Mouse (Mus musculus) regulatory T cell (primary cell): Measurements from ENCODE around the gene Ube2d1.

Experiments used
- in situ Hi-C: fragments of 300-600 bp; cut with MboI, MseI; formaldehyde crosslinking; loops from one replicate; pipeline ENCODE4 v1.15.1; 2025; ENCODE audit warnings: high pct_unique_total_duplicates

Ube2d1 gene

DNA sequence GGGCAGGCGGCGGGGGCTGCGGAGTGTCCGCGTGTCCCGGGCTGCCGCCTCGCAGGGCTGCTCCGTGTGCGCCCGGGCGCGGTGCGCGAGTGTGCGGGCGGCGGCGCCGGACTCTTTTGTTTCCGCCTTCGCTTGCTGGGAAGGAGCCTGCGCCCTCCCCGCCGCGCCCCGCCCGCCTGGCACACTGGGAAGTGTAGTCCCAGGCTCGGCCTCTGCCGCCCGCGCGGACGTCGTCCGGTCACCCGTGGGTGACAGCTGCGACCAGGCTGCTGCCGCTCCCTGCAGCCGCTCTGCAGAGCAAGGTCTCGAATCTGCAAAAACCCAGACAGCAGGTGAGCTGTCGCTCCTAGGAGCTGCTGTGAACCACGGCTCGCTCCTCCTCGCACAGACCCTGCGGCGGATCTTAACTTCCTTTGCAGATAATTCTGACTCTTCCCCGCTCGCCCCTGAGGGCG is at the start of gene Ube2d1:
Gene Ube2d1, minus strand, starts transcription at position 137 of the 455 bp plus-strand sequence.
- in situ Hi-C loops: no loop called here

DNA sequence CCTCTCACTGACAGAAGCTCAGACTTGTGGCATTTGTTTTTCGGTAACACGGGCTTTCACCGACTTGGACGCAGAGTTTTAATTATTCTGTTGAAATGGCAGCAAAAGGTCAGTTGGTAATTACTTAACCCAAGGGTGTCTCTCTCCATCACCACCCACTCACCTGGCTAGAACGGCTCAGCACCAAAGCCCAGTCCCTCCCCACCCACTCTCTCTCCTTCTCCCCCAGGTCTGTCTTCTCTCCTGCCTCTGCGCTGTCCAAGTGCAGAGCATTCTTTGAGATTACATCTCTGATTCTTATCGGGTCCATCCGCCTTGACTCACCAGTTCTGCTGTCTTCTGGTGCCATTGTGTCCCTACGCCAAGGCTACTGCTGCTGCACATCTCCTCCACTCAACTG is 47.8 kb upstream of the Ube2d1 start:
- in situ Hi-C loops: no loop called here

DNA sequence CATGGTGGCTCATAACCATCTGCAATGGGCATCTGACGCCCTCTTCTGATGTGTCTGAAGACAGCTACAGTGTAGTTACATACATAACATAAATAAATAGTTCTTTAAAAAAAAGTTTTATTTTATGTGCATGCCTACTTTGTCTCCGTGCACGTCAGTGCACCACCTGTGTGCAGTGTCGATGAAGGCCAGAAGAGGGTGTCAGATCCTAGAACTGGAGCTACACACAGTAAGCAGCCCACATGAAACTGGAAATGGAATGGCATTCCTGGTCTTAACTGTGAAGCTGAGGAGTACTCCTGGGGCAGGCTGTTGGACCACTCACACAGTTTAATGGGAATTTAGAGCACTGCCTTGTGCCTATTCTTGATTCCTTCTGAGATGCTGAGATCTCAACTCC is 47.3 kb upstream of the Ube2d1 start:
- in situ Hi-C loops: no loop called here

DNA sequence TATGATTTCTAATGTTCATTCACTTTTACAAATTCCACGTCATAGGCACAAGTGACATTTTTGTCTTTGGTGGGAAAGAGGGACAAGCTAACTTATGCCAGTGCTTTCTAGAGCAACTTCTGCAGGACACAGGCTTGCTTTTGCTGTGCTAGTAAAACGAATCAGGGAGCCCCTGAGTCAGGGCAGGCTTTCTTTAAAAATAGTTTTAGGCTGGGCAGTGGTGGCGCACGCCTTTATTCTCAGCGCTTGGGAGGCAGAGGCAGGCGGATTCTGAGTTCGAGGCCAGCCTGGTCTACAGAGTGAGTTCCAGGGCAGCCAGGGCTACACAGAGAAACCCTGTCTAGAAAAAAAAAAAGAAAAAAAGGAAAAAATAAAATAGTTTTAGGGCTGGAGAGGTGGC is 46.8 kb upstream of the Ube2d1 start:
- in situ Hi-C loops: no loop called here

DNA sequence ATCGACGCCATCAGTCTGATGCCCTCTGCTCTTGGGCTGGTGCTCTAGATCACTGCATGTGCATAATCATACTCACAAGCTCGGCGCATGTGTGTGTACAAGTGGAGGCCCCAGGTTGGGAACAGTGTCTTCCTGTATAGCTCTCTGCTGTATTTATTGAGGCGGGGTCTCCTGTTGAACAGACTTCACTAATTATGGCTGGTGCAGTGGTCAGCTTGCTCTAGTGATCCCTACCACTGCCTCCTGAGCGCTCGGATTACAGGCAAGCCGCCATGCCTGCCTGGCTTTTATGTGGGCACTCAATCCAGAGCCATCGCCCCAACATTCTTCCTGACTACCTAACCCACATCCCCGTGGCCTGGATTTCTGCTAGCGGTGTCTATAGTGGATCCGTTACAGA is 45.0 kb upstream of the Ube2d1 start:
- in situ Hi-C loops: no loop called here

DNA sequence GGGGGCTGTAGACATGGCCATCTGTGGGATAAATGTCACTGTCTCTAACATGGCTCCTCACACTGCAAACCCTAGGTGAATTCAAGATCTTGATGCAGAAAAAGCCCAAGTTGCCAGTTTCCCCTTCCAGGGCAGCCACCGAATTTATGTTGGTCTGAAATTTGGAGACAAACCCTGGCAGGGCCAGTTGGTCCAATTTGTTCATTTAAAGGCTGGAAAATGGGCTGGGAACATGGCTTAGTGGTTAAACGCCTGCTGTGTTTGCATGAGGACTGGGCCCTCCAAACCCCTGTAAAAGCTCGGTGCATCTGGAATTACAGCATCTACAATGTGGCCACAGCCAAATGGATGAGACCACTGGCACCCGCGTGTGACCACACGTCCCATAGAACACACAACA is 44.2 kb upstream of the Ube2d1 start:
- in situ Hi-C loops: loop anchor here (5.0 kb wide), 1 partner anchor 73 kb away; no protein-coding TSS in a partner anchor

DNA sequence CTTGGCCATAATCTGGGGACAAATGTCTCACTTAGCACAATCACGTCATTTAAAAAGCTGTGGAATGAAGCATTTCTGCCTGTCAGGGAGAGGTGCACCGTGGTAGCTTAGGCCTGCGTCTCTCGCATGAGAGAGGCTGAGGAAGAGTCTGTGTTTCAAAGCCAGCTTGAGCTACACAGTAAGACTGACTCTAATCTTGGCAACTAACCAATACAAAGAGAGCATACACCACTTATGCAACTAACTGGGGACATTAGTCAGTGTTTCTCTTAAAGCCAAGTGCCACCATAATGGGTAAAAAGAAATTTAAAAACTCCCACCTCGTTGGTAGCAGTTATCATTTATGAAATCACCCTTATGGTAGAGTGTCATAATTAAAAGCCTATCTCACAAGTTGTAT is 43.8 kb upstream of the Ube2d1 start:
- in situ Hi-C loops: loop anchor here (5.0 kb wide), 1 partner anchor 73 kb away; no protein-coding TSS in a partner anchor

DNA sequence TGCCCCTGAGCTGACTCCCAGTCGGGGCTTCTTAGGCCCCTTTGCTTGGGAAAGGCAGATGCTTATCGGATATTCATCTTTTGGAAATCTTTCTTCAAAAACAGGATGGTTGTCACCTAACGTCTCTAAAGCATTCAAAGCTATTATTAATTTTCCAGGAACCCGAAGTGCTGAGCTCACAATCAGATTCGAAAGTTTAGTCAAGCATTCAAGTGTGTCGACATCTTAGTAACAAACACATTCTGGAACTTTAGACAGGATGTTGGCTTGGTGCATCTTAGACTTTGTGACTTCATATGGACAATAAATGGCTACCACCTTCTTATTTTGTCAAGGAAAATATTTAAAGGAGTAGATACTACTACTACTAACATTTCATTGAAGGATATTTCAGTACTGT is 43.3 kb upstream of the Ube2d1 start:
- in situ Hi-C loops: loop anchor here (5.0 kb wide), 1 partner anchor 74 kb away; no protein-coding TSS in a partner anchor

DNA sequence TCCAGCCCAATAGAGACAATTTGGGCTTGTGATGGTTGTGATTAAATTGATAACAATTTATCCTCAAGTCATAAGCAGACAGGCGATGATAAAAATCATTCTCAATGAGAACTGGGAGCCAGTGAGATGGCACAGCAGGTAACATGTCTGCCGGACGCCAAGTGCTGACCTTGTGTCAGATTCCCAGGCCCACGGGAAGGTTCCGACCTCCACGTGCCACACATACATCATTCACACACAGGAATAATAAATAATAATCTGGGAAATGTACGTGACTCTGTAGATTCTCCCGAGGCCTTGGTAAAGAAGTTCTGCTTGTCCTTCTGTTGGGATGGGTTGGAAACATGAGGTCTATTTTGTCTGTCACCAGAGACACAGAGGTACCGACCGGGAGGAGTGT is 42.3 kb upstream of the Ube2d1 start:
- in situ Hi-C loops: loop anchor here (5.0 kb wide), 1 partner anchor 75 kb away; no protein-coding TSS in a partner anchor

DNA sequence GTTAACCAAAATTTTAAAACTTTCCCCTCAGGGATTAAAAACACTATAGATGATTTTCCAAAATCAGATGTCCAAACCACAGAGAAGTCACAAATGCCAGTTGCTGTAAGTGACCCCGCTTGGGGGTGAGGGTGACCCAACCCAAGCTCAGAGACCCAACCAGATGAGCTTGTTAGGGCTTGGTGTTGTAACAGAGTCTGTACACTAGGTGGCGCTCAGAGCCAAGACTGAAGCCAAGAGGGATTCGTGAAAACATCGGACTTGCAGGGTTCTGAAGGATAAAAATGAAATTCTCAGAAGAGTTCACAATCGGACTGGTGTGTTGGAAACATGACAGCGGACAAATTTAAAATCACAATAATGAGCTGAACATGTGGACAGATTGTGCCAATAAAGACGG is 41.7 kb upstream of the Ube2d1 start:
- in situ Hi-C loops: loop anchor here (5.0 kb wide), 1 partner anchor 76 kb away; no protein-coding TSS in a partner anchor

DNA sequence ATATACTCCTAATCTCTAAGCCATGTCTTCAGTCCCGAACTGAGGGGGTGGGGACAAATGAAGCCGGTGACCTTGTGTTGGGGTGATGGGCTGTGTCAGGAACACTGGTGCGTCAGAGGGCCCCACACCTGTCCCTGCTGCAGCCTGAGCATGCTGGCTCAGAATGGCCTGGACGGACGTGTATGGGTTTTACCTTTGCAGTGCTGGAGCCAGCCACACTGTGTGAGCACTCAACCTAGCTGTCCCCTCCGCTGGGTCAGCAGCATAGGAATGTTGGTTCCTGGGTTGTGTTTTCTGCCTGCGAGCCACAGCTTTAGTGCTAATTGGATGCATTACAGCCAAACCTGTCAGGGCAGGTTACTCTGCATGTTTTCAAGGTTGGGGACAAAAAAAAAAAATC is 41.1 kb upstream of the Ube2d1 start:
- in situ Hi-C loops: loop anchor here (5.0 kb wide), 1 partner anchor 76 kb away; no protein-coding TSS in a partner anchor

DNA sequence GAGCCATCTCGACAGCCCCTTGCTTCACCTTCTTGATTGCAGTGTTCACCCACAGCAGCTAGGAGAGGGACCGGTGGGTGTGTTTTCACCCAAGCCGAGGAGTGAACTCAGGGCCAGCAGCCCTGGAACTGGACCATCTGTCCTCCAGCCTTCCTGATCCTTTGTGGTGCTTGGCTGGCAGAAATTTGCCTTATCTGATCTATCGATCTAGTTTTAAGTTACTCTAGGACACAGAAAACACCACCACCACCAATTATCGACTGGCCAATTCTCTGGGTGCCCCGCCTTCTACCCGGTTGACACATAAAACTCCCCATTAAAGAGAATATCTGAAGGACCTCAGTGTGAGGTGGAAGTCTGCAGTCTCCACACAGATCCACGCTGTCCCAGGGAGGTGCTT is 38.6 kb upstream of the Ube2d1 start:
- in situ Hi-C loops: no loop called here

DNA sequence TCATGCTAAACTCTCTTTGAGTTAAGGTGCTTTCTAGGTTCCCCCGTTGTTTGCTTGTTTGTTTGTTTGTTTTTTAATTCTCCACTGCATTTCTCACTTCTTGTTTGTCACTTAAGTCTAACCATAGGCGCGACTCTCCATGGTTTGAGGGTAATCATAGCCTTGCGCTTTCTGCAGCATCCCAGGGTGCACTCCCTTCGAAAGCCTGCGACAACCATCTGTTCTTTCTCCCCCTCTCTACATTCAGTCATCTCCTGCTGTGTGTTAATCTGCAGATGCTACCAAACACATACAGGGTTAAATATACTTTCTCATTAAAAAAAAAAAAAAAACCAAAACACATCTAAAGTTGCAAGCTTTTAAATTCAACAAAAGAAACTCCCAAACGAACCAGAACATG is 31.4 kb upstream of the Ube2d1 start:
- in situ Hi-C loops: no loop called here

DNA sequence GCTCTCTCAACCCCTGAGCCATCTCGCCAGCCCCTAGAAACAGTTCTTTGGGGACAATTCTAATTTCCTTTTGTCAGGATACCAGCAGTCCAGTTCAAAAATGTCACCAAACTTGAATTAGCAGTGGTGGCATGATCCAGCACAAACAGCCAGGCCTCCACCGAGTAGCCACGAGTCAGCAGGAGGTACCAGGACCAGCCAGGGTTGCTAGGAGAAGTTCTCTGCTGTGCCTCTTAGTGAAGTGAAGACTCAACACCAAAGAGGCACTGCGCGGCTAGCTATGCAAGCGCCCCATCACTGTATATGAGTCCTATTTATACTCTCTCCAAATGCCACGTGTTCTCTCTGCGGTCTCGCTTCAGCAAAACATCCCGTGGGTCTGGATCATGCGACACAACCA is 31.0 kb upstream of the Ube2d1 start:
- in situ Hi-C loops: no loop called here

DNA sequence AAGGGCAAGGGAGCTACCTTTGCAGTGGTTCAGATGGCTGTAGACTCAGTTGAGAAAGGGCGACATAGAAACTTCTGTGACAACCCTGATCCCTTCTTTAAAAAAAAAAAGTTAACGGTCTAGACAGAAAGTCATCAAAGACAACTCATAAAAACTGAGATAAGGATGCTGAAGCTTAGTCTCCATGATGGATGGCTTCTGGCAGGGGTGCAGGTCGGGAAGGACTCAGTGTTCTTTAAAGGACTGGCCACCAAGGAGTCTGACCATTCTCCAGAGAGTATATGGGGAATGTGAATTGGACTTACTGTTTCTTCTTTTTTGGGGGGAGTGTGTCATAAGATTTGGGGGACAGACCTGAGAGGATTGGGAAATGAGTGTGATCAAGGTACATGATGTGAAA is 29.5 kb upstream of the Ube2d1 start:
- in situ Hi-C loops: no loop called here

DNA sequence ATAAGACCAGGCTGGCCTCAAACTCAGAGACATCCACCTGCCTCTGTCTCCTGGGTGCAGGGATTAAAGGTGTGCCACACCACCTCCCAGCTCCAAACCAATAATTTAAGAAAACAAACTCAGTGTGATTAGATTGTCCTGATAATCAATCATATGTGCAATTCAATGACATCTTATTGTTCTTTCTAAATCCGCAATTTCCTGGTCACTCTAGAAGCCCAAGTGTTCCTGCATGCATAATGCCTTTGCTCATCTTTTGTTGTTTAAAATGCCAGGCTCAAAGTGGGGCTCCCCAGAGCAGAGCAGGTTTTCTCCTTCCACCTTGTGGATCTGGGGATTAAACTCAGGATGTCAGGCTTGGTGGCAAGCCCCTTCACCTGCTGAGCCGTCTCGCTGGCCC is 25.2 kb upstream of the Ube2d1 start:
- in situ Hi-C loops: no loop called here

DNA sequence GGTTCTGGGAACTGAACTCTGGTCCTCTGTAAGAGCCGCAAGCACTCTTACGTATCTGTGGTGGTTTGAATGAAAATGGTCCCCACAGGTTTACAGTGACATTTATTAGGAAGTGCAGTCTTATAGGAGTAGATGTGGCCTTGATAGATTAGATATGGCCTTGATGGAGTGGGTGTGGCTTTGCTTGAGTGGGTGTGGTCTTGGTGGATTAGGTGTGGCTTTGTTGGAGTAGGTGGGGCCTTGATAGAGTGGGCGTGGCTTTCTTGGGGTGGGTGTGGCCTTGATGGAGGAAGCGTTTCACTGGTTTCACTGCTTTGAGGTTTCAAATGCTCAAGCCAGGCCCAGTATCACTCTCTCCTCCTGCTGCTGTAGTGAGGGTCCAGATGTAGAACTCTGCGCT is 23.1 kb upstream of the Ube2d1 start:
- in situ Hi-C loops: no loop called here

DNA sequence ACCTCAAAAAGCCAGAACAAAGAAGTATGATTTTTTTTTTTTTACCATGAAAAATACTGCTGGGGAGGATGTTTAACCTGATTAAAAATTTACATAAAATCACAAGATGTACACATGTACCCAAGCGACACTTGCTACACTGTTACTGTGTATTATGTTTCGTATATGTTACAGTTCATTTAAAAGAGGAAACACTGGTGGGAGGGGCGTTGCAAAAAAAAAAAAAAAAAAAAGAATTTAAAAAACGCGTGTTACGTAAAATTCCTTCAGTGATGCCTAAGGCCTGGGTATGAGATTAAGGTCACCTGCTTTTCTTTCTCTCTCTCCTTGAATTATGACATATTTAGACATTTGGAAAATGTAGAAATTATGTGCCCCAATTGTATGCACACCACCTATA is 21.7 kb upstream of the Ube2d1 start:
- in situ Hi-C loops: no loop called here

DNA sequence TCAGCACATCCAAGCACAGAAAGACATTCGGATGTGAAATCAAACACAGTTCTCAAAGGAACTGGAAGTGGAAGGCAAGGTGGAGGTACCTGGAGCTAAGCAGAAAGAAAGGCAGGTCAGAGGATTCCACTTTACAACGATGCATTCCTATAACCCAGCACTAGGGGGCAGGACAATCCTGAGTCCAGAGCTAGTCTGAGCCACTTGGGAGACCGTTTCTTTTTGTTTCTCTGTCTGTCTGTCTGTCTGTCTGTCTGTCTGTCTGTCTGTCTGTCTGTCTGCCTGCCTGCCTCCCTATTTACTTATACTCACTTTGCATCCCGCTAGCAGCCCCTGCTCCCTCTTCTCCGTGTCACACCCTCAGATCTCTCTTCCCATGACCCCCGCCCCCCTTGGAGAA is 21.1 kb upstream of the Ube2d1 start:
- in situ Hi-C loops: no loop called here

DNA sequence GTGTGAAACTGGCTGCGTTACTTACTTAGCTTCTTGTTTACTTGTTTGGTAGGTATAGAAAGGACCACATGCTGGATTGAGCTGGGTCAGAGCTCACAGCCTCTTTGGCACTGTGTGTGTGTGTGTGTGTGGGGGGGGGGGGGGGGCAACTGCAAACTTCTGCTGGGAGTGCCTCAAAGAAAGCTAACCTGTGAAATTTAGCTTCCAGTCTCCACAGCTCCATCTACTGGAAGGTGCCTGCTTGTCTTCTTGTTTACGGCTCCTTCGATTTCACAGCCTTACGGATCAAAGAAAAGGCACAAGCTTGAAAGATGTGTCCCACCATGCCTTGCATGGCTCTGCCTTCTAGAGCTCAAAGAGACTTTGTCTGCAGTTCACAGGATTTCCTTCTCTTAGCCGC is 17.4 kb upstream of the Ube2d1 start:
- in situ Hi-C loops: no loop called here

DNA sequence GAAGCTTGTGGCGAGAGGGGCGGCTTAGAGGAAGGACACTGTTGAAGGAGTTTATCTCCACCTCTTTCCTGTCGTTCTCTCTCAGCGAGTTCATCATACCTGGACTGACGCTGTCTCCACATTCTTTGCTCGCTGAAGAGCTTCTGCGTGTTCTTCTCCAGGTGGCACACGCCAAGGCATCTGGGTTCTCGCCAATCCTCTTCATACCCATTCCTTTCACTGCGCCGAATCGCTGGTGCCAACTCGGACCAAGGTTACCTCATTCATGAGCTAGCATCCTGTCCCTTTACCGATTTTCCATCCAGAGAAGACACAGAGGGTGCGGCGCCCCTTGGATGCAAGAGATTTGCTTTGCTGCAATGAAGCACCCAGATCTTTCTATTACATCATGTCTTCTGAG is 15.1 kb upstream of the Ube2d1 start:
- in situ Hi-C loops: no loop called here

DNA sequence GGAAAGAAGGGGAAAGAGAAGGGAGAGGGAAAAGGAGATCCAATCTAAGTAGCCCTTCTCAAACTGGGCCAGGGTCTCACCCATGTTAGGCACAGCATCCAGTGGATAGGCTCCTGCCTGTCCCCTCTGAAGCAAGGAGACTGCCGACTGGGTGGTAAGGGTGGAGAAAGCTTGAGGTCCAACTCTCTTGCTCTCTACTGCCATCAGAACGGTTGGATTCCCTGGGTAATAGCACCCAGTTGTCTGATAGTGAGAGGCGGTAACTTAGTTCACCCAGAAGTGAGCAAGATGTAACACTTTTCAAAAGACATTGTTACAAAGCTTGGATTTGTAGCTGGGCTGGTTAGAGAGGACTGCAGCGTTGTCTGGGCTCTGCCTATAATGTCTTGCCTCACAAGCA is 8.2 kb upstream of the Ube2d1 start:
- in situ Hi-C loops: no loop called here

DNA sequence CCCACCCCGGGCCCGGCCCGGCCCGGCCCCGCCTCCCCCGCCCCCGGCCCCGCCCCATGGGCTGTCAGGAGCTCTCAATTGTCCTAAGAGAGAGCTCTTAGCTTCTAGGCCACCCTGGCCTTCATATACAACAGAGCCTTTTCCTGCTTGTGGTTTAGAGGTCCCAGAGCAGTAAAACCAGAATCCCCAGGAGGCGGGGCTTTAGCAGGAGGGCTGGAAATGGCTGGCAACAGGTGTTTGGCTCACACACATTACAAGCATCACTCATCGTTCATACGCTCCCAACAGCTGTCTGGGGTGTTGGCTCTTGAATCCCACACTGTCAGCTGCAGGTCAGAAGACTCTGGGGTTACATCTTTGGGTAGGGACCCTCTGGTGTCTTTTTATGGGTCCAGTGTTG is 7.2 kb upstream of the Ube2d1 start:
- in situ Hi-C loops: no loop called here

DNA sequence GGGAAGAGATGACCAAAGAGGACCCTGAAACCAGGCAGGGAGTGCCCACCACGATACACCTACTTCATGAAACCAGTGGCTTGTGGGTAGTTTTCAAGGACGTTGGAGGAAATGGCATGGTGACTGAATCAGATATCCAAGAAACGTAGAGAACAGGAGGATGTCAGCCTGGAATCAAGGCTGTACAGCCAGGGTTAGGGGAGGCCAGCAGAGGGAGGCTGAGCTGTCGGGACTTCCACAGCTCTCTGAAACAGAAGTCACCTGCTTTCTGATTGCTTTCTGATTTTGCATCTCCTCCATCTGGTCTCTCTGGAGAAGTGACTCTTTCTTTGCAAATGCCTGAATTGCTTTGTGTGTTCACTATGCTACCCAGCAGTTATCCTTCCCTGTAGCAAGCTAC is 6.7 kb upstream of the Ube2d1 start:
- in situ Hi-C loops: no loop called here
